Mouse (Mus musculus) adipocyte (in vitro differentiated cells): Measurements from ENCODE around the gene Zbtb1.

Experiments used
- DNase-seq: peaks from one replicate; pipeline ENCODE4 v3.0.0-alpha.2; 2016; ENCODE audit warnings: low spot score

The Zbtb1 gene

GRCm38 (mm10) chr12:76369978-76370830, at the start of gene Zbtb1:
Gene Zbtb1 (plus strand): TSS chr12:76370266.
- peak; percentile 65 for DNase-seq

- no peak for DNase-seq
Observed at GRCm38 (mm10) chr12:76324679-76325431, 45.2 kb upstream of the Zbtb1 start, which contains the start of gene Akap5. Gene Akap5 (plus strand): TSS chr12:76324891.

- no peak for DNase-seq
Observed at GRCm38 (mm10) chr12:76326437-76327220, 43.4 kb upstream of the Zbtb1 start.

GRCm38 (mm10) chr12:76328567-76329354, 41.3 kb upstream of the Zbtb1 start:
- DNase-seq: no peak

- DNase-seq: no peak
Observed at GRCm38 (mm10) chr12:76333688-76334087, 36.4 kb upstream of the Zbtb1 start.

GRCm38 (mm10) chr12:76335641-76336040, 34.4 kb upstream of the Zbtb1 start:
- DNase-seq: no peak

GRCm38 (mm10) chr12:76336111-76336965, 33.7 kb upstream of the Zbtb1 start:
- no peak for DNase-seq

GRCm38 (mm10) chr12:76341080-76341479, 29.0 kb upstream of the Zbtb1 start:
- peak; percentile 55 for DNase-seq

- DNase-seq: peak; percentile 83
Observed at GRCm38 (mm10) chr12:76345759-76346455, 24.2 kb upstream of the Zbtb1 start.

- DNase-seq: no peak
Observed at GRCm38 (mm10) chr12:76349680-76350220, 20.3 kb upstream of the Zbtb1 start.

GRCm38 (mm10) chr12:76360868-76361267, 9.2 kb upstream of the Zbtb1 start:
- DNase-seq: no peak

- DNase-seq: no peak
Observed at GRCm38 (mm10) chr12:76361405-76362302, 8.4 kb upstream of the Zbtb1 start.

- DNase-seq: no peak
Observed at GRCm38 (mm10) chr12:76362303-76362676, 7.8 kb upstream of the Zbtb1 start.

GRCm38 (mm10) chr12:76366276-76366675, 3.8 kb upstream of the Zbtb1 start:
- no peak for DNase-seq

- DNase-seq: peak; percentile 45
Observed at GRCm38 (mm10) chr12:76367096-76367995, 2.7 kb upstream of the Zbtb1 start.

GRCm38 (mm10) chr12:76368201-76368789, 1.8 kb upstream of the Zbtb1 start:
- peak; percentile 24 for DNase-seq

GRCm38 (mm10) chr12:76368790-76369205, 1.3 kb upstream of the Zbtb1 start:
- DNase-seq: peak; percentile 62
